Mouse (Mus musculus) heart, adult 2 months (tissue): ENCODE data around the gene Got2. TPM values are rescaled to one million over a fixed set of nuclear protein-coding genes. Genes with fewer than 3 reads are reported as not detected.

ENCODE experiments used
- DNase-seq, 2 experiments: peaks; one replicate each; pipeline ENCODE4 v3.0.0; 2021
- H3K27ac ChIP-seq: fragments of 200-600 bp; 2 replicates; pipeline ENCODE4 v1.8.1; 2022
- H3K27me3 ChIP-seq: fragments of 200-500 bp; 2 replicates; pipeline ENCODE4 v1.6.1; 2012; ENCODE audit warnings: mild to moderate bottlenecking, low read length, inconsistent platforms, mixed read lengths; ENCODE audit not compliant: control insufficient read depth, insufficient read depth
- H3K36me3 ChIP-seq: fragments of 200-500 bp; 2 replicates; pipeline ENCODE4 v1.6.1; 2012; ENCODE audit warnings: low read length, inconsistent platforms; ENCODE audit not compliant: control insufficient read depth, insufficient read depth
- H3K4me1 ChIP-seq: fragments of 200-500 bp; 2 replicates; pipeline ENCODE4 v1.6.1; 2011; ENCODE audit warnings: low read length; ENCODE audit not compliant: control insufficient read depth, insufficient read depth
- H3K4me3 ChIP-seq: fragments of 200-600 bp; 2 replicates; pipeline ENCODE4 v1.8.1; 2022
- H3K79me2 ChIP-seq: fragments of 200-500 bp; replicated peaks from 2 replicates; pipeline ENCODE4 v1.6.1; 2012; ENCODE audit warnings: mild to moderate bottlenecking, inconsistent platforms, low read length, moderate library complexity, mixed read lengths; ENCODE audit not compliant: control insufficient read depth, insufficient read depth
- H3K9ac ChIP-seq: fragments of 200-500 bp; 2 replicates; pipeline ENCODE4 v1.6.1; 2012; ENCODE audit warnings: low read depth, mild to moderate bottlenecking, control low read depth, inconsistent platforms, low read length, mixed read lengths
- CTCF ChIP-seq: fragments of 200-600 bp; IDR thresholded peaks from 2 replicates; pipeline ENCODE4 v1.8.1; 2022; ENCODE audit warnings: antibody characterized with exemption, mild to moderate bottlenecking, moderate library complexity
- EP300 ChIP-seq: fragments of 200-500 bp; IDR thresholded peaks from 2 replicates; pipeline ENCODE4 v1.6.1; 2011; ENCODE audit warnings: low read depth, low read length, control low read depth; ENCODE audit not compliant: insufficient read depth
- POLR2A ChIP-seq: fragments of 200-500 bp; IDR thresholded peaks from 2 replicates; pipeline ENCODE4 v1.6.1; 2011; ENCODE audit warnings: mild to moderate bottlenecking, low read depth, low read length, control low read depth; ENCODE audit not compliant: insufficient read depth
- WGBS: fragments of 180-500 bp; shearing (Covaris S2); methylation state at CpG from one replicate; pipeline ENCODE4 v1.1.7; 2018; 5-methylcytosine and 5-hydroxymethylcytosine counted together
- intact Hi-C: fragments of 180-260 bp; cut with DNase I; formaldehyde crosslinking; loops from one replicate; pipeline ENCODE4 v1.15.1; 2025
- long read RNA-seq: library from polyadenylated mRNA; stranded (forward); transcript quantifications from one replicate; pipeline ENCODE4 v2.0.0, GENCODE M21; 2021
- polyA plus RNA-seq: library from polyadenylated mRNA; depleted of rRNA; stranded (reverse); fragments of >200 nt; gene quantifications from 2 replicates; pipeline ENCODE4 v1.2.3, GENCODE M21; 2012; rRNA removed
- total RNA-seq, 2 experiments: library from RNA; stranded (reverse); gene quantifications; 2 replicates each; pipeline ENCODE4 v1.2.3; 2021

The Got2 gene
- total RNA-seq (100 to 1,000 TPM; 663 to 774 TPM), polyA plus RNA-seq (732 and 838 TPM in 2 replicates)
- long read RNA-seq, transcript Got2-201 (10 exons, 2,530 nt) = major isoform, 75 of 277 reads
- long read RNA-seq, partial matches to known transcripts = 28 of 277 reads
- long read RNA-seq, other reads (novel, unspliced or antisense) = 174 of 277 reads

DNA sequence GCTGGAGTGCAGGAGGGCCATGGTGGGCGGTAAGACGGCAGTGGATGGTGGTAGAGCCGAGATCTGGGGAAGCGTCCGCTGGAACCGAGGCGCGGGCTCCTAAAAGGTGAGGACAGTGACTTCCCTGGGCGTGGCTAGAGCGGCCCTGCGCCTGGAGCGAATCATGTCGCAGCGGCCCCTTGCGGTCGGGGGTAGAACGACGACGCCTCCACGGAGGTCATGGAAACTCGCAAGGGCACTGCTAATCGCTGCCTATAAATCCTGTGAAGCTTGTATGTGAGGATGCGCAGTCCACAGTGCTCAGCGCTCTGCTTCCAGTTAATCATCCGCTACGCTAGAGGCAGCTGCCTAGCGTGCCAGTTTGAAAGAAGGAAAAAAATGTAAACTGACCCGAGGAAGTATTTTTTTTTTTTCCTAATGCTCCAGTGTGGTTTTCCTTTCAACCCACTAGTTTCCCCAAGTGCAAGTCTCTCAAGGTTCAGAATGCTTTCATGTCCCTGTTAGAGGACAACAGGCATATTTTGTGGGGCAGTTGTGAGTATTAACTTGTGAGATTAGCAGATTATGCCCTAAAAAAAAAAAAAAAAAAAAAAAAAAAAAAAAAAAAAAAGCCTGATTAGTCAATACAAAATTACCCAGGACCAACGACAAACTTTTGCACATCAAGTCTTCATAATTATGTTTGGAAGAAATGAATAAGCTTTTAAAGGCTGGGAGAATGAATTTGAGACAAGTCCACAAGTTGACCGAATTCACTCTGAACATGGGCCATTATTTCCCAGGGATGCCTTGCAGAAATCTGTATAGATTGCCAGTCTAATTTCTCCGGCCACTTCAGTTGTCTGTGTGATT, at the start of gene Got2:
Gene Got2 (minus strand): TSS at position 263 of the 852 bp plus-strand sequence.
- Histone ChIP-seq H3K27me3 (no peaks in the 10 kb centered on the region), H3K79me2 (no peaks in the 10 kb centered on the region), H3K27ac (peak within 1 kb of the TSS; percentile 94), H3K4me1 (no peaks in the 10 kb centered on the region; the same call in 1 of the 2 replicates), H3K9ac (peak within 1 kb of the TSS; percentile 81), H3K36me3 (peaks cover 3% of the 10 kb centered on the region; the same call in 1 of the 2 replicates), H3K4me3 (peak within 1 kb of the TSS; percentile 87)
- intact Hi-C loops = loop anchor here (2.0 kb wide), 1 partner anchor 36 kb away; the partner anchor contains the start of gene Slc38a7
- WGBS = 8% methylated on average over 31 of the region's 31 CpGs
- DNase-seq = peak; percentile 91 to 95
- peak; percentile 69; the same call in 1 of the 2 replicates for TF ChIP-seq POLR2A
- TF ChIP-seq CTCF = peak; percentile 88
- no peak for TF ChIP-seq EP300

DNA sequence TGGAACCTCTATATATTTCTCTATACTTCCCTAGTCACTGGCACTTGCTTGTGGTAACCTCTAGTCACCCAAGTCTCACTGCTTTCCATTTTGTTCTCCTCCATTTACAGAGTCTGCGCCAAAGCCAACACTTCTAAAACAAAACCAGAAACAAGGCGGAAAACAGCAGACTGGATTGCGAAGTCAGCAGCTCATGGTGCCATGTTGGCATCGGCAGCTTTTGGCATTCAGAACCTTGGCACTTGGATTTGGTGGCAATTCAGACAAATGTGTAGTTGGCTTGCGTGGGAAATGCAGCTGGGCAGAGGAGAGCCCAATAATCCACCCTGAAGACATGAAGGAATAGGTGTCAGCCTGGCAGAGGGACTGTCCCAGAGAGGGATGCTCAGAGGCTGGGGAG, 44.5 kb upstream of the Got2 start:
- H3K36me3 ChIP-seq = no peaks in the 10 kb centered on the region
- TF ChIP-seq CTCF (no peak), POLR2A (no peak), EP300 (no peak)
- DNase-seq = no peak
- no peaks in the 10 kb centered on the region for H3K4me1 ChIP-seq
- H3K9ac ChIP-seq = no peak overlapping the region
- H3K79me2 ChIP-seq = no peaks in the 10 kb centered on the region
- no peaks in the 10 kb centered on the region for H3K27me3 ChIP-seq
- intact Hi-C loops = no loop called here
- H3K4me3 ChIP-seq = no peak overlapping the region
- H3K27ac ChIP-seq = no peak overlapping the region
- 88% methylated on average over 5 of the region's 5 CpGs for WGBS

DNA sequence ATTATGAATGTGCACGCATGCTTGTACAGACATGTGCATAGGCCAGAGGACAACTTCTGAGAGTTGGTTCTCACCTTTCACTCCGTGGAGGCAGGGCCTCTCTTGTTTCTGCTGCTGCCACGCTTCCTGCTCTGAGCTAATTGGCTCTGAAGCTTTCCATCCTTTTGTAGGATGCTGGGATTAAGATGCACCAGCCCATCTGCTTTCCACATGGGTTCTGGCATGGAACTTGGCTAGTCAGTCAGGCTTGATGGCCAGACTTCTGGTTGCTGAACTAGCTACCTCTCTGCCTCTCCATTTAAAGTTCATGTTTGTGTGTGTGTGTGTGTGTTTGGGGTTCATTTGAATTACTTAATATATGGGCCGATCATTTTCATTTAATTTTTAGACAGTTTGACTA, 41.5 kb upstream of the Got2 start:
- Histone ChIP-seq H3K27ac (no peak overlapping the region), H3K4me3 (no peak overlapping the region), H3K9ac (no peak overlapping the region), H3K36me3 (no peaks in the 10 kb centered on the region), H3K27me3 (no peaks in the 10 kb centered on the region), H3K4me1 (no peaks in the 10 kb centered on the region), H3K79me2 (no peaks in the 10 kb centered on the region)
- 69% methylated on average over 4 of the region's 4 CpGs for WGBS
- DNase-seq = no peak
- TF ChIP-seq EP300 (no peak), POLR2A (no peak), CTCF (no peak)
- intact Hi-C loops = no loop called here

DNA sequence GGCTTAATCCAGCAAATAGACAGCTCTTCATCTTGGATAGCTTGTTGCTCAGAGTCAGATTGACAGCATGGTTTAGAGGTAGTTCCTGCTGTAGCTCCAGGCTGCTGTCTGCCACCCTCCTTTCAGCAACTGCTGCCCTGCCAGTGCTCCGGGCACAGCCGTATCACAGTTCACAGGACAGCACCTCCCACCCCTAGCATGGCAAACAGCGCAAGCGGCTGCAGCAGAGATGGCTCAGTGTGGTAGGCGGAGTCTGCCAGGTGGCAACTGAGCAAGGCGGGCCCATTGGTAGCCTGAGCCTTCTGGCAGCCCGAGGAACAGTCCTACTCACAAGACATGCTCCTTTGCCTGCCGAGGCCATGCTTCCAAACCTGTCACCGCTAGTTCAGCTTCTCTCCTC, 27.8 kb upstream of the Got2 start:
- intact Hi-C loops = loop anchor here (5.0 to 10.0 kb wide), 5 partner anchors 64 to 314 kb away; partner anchors contain the start of gene Slc38a7
- Histone ChIP-seq H3K9ac (no peak overlapping the region), H3K27ac (no peak overlapping the region), H3K36me3 (no peaks in the 10 kb centered on the region), H3K4me3 (no peak overlapping the region), H3K27me3 (0 out of 2 replicates have a peak, but pooled peaks cover 1% of the 10 kb centered on the region), H3K4me1 (no peaks in the 10 kb centered on the region), H3K79me2 (no peaks in the 10 kb centered on the region)
- TF ChIP-seq CTCF (no peak), EP300 (no peak), POLR2A (no peak)
- peak; percentile 21 to 22 for DNase-seq
- 8% methylated on average over 9 of the region's 9 CpGs for WGBS

DNA sequence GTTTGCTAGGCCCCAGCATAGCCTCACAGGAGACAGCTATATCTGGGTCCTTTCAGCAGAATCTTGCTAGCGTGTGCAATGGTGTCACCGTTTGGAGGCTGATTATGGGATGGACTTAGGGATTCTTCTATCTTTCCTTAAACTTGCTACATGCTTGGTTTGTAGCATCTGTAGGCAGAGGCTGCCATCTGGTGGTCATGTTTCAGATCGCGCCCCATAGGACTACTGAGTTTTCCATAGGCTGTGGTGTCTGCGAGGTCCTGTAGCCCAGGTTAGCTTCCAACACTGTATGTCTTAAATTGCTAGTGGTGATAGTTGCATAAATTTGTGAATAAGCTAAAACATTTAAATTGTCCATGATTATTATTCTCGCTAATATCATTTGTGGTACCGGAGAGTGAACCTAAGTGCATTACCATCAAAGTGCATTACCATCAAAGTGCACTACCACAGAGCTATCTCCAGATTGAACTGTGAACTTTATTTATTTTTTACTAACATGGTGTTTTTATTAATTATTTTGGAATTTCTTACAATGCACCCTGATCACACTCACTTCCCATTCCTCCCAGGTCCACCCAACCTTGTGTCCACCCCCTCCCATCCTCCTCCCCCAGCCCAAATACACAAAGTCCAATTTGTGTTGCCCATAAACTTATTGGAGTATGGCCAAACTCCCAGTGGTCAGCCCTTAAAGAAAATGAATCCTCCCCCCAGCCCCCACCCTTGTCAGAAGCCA, 26.7 kb upstream of the Got2 start:
- intact Hi-C loops = loop anchor here (5.0 to 10.0 kb wide), 5 partner anchors 63 to 313 kb away; partner anchors contain the start of gene Slc38a7
- Histone ChIP-seq H3K36me3 (no peaks in the 10 kb centered on the region), H3K4me1 (no peaks in the 10 kb centered on the region), H3K27ac (no peak overlapping the region), H3K79me2 (no peaks in the 10 kb centered on the region), H3K4me3 (no peak overlapping the region), H3K27me3 (0 out of 2 replicates have a peak, but pooled peaks cover 1% of the 10 kb centered on the region), H3K9ac (no peak overlapping the region)
- TF ChIP-seq EP300 = peak; percentile 88
- TF ChIP-seq POLR2A = no peak
- TF ChIP-seq CTCF = peak; percentile 87
- DNase-seq = peak; percentile 60 to 82
- WGBS = 7% methylated on average over 7 of the region's 7 CpGs
